Mouse (Mus musculus): ENCODE measurements around the gene Drc3. TPM values are rescaled to one million over a fixed set of nuclear protein-coding genes. Genes with fewer than 3 reads are reported as not detected.

Gene Drc3
- polyA plus RNA-seq, 2 experiments = 0.20 to 0.39 TPM

DNA sequence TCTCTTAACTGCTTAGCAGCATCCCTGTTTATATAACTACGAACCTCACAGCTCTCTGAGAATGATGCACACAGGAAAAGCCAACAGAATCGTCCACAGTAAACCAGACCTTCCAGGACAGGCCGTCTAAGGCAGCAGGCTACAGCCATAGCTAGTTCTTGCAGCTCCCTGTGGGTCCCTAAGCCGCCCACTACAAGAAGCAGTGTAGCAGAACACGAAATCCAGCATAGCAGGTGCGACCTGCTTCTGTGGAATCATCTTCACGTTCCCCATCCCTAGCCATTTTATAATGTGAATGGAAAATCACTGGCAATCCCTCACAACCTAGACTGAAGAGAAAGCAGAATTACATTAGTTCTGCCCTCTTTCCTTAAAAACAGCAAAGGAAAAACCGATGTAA lies 36.2 kb upstream of the Drc3 start:
- Histone ChIP-seq H3K36me3 (replicated peaks; ENCODE audit: control insufficient read depth, insufficient read depth, low read depth) (no peaks in the 10 kb centered on the region), H3K9ac (replicated peaks) (no peak overlapping the region), H3K27me3 (ENCODE audit: control insufficient read depth, insufficient read depth, low read length) (no peaks in the 10 kb centered on the region), H3K9me3 (ENCODE audit: control insufficient read depth, low read length) (no peaks in the 10 kb centered on the region), H3K4me3 (ENCODE audit: insufficient read depth in 1 of 2, low read depth in 2 of 2, low read length in 2 of 2) (no peak overlapping the region), H3K4me2 (ENCODE audit: low read depth) (no peak overlapping the region), H3K27ac (no peak overlapping the region), H3K4me1 (replicated peaks; ENCODE audit: control insufficient read depth in 2 of 2, insufficient read depth in 2 of 2, low read length in 1 of 2) (peaks cover 5 to 17% of the 10 kb centered on the region in 2 experiments; a peak in 3 of 4 replicates)
- TF ChIP-seq CTCF (IDR thresholded peaks at IDR 0.05; ENCODE audit: low read depth) (no peak), EP300 (IDR thresholded peaks at IDR 0.05; ENCODE audit: low read depth) (no peak)
- ATAC-seq (ENCODE audit: insufficient read depth) (no peak), DNase-seq (ENCODE audit: low read depth in 3 of 3, low spot score in 3 of 3) (no peak)
- 72% methylated on average over 8 of the region's 8 CpGs for WGBS (ENCODE audit: insufficient replicate concordance)

DNA sequence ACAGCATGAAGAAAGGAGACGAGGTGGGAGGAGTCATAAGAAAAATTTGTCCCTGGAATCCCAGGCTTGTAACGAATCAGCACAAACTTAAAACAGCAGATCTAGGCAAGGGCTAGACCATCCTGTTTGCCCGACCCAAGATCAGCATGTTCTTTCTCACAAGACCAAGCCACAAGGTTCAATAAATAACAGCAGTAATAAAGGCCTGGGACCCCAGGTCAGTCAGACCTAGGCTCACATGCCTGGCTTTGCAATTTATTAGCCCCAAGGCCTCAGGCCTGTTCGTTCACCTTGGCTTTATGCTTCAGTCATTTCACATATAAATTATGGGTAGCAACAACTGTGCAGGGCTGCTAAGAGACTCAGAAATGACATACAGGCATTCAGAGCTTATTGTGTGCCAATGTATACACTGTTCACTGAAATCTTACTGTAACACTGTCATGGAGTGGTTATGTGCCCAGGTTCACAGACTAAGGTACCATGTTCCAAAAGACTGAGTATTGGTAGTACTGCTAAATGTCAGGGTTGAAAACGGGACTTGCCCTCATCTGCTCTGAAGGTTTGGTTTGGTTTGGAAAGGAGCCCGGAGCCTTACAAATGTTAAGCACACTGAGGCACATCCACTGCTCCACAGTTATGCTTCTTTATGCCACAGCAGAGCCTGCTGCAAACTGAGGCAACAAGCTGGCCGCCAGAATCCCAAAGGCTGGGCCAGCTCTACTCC lies 35.6 kb upstream of the Drc3 start:
- TF ChIP-seq EP300 (IDR thresholded peaks at IDR 0.05; ENCODE audit: low read depth) (no peak), CTCF (IDR thresholded peaks at IDR 0.05; ENCODE audit: low read depth) (no peak)
- Histone ChIP-seq H3K9ac (replicated peaks) (no peak overlapping the region), H3K27ac (no peak overlapping the region), H3K9me3 (ENCODE audit: control insufficient read depth, low read length) (no peaks in the 10 kb centered on the region), H3K4me2 (ENCODE audit: low read depth) (no peak overlapping the region), H3K36me3 (replicated peaks; ENCODE audit: control insufficient read depth, insufficient read depth, low read depth) (no peaks in the 10 kb centered on the region), H3K4me3 (ENCODE audit: insufficient read depth in 1 of 2, low read depth in 2 of 2, low read length in 2 of 2) (no peak overlapping the region), H3K4me1 (replicated peaks; ENCODE audit: control insufficient read depth in 2 of 2, insufficient read depth in 2 of 2, low read length in 1 of 2) (peaks cover 5 to 17% of the 10 kb centered on the region in 2 experiments; a peak in 3 of 4 replicates), H3K27me3 (ENCODE audit: control insufficient read depth, insufficient read depth, low read length) (no peaks in the 10 kb centered on the region)
- ATAC-seq (ENCODE audit: insufficient read depth) (no peak), DNase-seq (ENCODE audit: low read depth in 3 of 3, low spot score in 3 of 3) (no peak)
- WGBS (ENCODE audit: insufficient replicate concordance) = 67% methylated on average over 7 of the region's 7 CpGs

DNA sequence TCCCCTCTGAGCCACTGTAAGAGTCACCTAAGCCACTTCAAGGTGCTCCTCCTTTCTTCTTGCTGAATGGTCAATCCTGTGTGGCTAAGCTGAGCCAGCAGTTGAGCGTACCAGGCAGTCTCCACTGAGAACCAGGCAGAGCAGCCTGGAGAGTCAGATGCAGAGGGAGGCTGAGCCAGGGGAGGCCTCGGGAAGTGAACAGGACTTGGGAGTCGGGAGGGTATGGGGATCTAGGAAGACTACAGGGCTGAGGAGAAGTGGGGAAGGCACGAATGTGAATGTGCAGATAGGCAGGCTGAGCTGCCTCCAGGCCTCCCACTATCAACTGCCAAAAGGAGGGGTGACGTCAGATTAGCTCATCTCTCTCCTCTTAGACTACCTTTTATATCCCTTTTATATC lies 34.4 kb upstream of the Drc3 start:
- H3K4me2 ChIP-seq (ENCODE audit: low read depth) = peak overlapping the region; percentile 38

DNA sequence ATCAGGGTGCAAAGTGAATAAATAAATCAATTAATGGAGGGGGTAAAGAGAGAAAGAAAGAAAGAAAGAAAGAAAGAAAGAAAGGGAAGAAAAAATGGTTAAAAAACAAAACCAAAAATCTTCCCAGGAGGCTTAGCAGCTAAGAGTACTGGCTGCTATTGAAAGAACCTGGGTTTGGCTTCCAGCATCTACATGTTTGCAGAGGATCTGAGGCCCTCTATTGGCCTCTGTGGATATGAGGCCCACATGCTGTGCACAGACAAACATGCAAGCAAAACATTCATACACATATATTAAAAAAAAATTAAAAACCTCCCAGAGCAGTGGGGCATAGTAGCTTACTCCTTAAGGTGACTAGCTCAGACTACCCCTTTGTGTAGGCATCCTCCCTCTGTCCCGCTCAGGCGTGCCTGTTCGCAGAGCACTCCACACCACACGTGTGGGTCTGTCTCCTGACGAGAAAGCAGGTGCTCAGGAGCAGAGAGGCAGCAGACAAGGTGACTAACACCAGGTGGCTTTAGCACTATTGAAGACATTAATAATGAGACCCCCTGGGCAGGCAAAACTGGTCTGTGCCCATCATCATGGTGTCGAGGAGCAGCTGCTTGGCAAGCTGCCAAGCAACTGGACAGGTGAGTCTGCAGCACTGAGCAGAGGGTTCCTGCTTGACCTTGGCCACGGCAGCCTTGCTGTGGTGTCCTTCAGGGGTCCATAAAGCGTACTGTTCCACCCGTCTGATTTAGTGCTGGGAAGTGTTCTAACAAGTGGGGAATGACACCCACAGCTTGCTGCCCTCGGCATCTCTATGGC lies 33.7 kb upstream of the Drc3 start:
- DNase-seq (ENCODE audit: low read depth in 3 of 3, low spot score in 3 of 3) = no peak

More for the DNA sequence above, 34.4 kb upstream of the Drc3 start:
- Histone ChIP-seq H3K9me3 (ENCODE audit: control insufficient read depth, low read length) (no peaks in the 10 kb centered on the region), H3K27me3 (ENCODE audit: control insufficient read depth, insufficient read depth, low read length) (no peaks in the 10 kb centered on the region), H3K4me3 (ENCODE audit: insufficient read depth in 1 of 2, low read depth in 2 of 2, low read length in 2 of 2) (no peak overlapping the region), H3K36me3 (replicated peaks; ENCODE audit: control insufficient read depth, insufficient read depth, low read depth) (no peaks in the 10 kb centered on the region), H3K9ac (replicated peaks) (peak overlapping the region; percentile 46), H3K4me1 (replicated peaks; ENCODE audit: control insufficient read depth in 2 of 2, insufficient read depth in 2 of 2, low read length in 1 of 2) (peaks cover 5 to 17% of the 10 kb centered on the region in 2 experiments; a peak in 3 of 4 replicates), H3K27ac (peak overlapping the region; percentile 30)
- DNase-seq (ENCODE audit: low read depth in 3 of 3, low spot score in 3 of 3) (peak in 2 of 3 experiments; percentile 41 to 42), ATAC-seq (ENCODE audit: insufficient read depth) (peak; percentile 77)
- 23% methylated on average over 5 of the region's 5 CpGs for WGBS (ENCODE audit: insufficient replicate concordance)
- TF ChIP-seq EP300 (IDR thresholded peaks at IDR 0.05; ENCODE audit: low read depth) = peak; percentile 43; the same call in 1 of the 2 replicates
- TF ChIP-seq CTCF (IDR thresholded peaks at IDR 0.05; ENCODE audit: low read depth) = no peak

More for the DNA sequence above, 33.7 kb upstream of the Drc3 start:
- no peak overlapping the region for H3K9ac ChIP-seq (replicated peaks)
- no peaks in the 10 kb centered on the region for H3K36me3 ChIP-seq (replicated peaks; ENCODE audit: control insufficient read depth, insufficient read depth, low read depth)
- no peaks in the 10 kb centered on the region for H3K9me3 ChIP-seq (ENCODE audit: control insufficient read depth, low read length)
- TF ChIP-seq CTCF (IDR thresholded peaks at IDR 0.05; ENCODE audit: low read depth) = peak; percentile 18; the same call in 1 of the 2 replicates
- TF ChIP-seq EP300 (IDR thresholded peaks at IDR 0.05; ENCODE audit: low read depth) = no peak
- WGBS (ENCODE audit: insufficient replicate concordance) = 75% methylated on average over 10 of the region's 10 CpGs
- H3K4me1 ChIP-seq (replicated peaks; ENCODE audit: control insufficient read depth in 2 of 2, insufficient read depth in 2 of 2, low read length in 1 of 2) = peaks cover 5 to 17% of the 10 kb centered on the region in 2 experiments; a peak in 3 of 4 replicates
- H3K4me2 ChIP-seq (ENCODE audit: low read depth) = peak overlapping the region; percentile 38
- no peak overlapping the region for H3K27ac ChIP-seq
- no peaks in the 10 kb centered on the region for H3K27me3 ChIP-seq (ENCODE audit: control insufficient read depth, insufficient read depth, low read length)
- 0 out of 2 replicates have a peak, but pooled peaks have one; percentile 33 for ATAC-seq (ENCODE audit: insufficient read depth)
- no peak overlapping the region for H3K4me3 ChIP-seq (ENCODE audit: insufficient read depth in 1 of 2, low read depth in 2 of 2, low read length in 2 of 2)

All from liver, embryonic 14.5 days (tissue).